Mouse (Mus musculus) spleen, adult 2 months (tissue): ENCODE data around the gene Gpr3. TPM values are rescaled to one million over a fixed set of nuclear protein-coding genes. Genes with fewer than 3 reads are reported as not detected.

Source experiments
- DNase-seq, 2 experiments: peaks; one replicate each; pipeline versions ENCODE4 v3.0.0 to v3.0.0-alpha.2; 2012 to 2021; ENCODE audit warnings: low spot score in 2 of 2, low read depth in 1 of 2
- H3K27ac ChIP-seq: fragments of 200-500 bp; 2 replicates; pipeline ENCODE4 v1.5.1; 2012; ENCODE audit warnings: low read length, inconsistent platforms; ENCODE audit not compliant: insufficient read depth
- H3K27me3 ChIP-seq: fragments of 200-500 bp; 2 replicates; pipeline ENCODE4 v1.6.1; 2012; ENCODE audit warnings: mild to moderate bottlenecking, moderate library complexity, low read length, inconsistent platforms; ENCODE audit not compliant: control insufficient read depth, insufficient read depth
- H3K36me3 ChIP-seq: fragments of 200-500 bp; 2 replicates; pipeline ENCODE4 v1.6.1; 2012; ENCODE audit warnings: mild to moderate bottlenecking, low read length, inconsistent platforms; ENCODE audit not compliant: control insufficient read depth, insufficient read depth
- H3K4me1 ChIP-seq: fragments of 200-500 bp; 2 replicates; pipeline ENCODE4 v1.6.1; 2011; ENCODE audit warnings: inconsistent platforms; ENCODE audit not compliant: control insufficient read depth, insufficient read depth, insufficient read length
- H3K4me3 ChIP-seq: fragments of 200-500 bp; 2 replicates; pipeline ENCODE4 v1.5.1; 2011; ENCODE audit warnings: mild to moderate bottlenecking, inconsistent platforms; ENCODE audit not compliant: insufficient read depth, insufficient read length; ENCODE audit errors: extremely low read depth
- CTCF ChIP-seq: fragments of 200-500 bp; IDR thresholded peaks from 2 replicates; pipeline ENCODE4 v1.5.1; 2011; ENCODE audit warnings: mild to moderate bottlenecking, inconsistent platforms; ENCODE audit not compliant: insufficient read depth, insufficient read length, insufficient replicate concordance; ENCODE audit errors: extremely low read depth
- POLR2A ChIP-seq: fragments of 200-500 bp; IDR thresholded peaks from 2 replicates; pipeline ENCODE4 v1.6.1; 2011; ENCODE audit warnings: low read depth, low read length, inconsistent platforms
- WGBS: fragments of 180-500 bp; shearing (Covaris S2); methylation state at CpG from one replicate; pipeline ENCODE4 v1.1.7; 2018; 5-methylcytosine and 5-hydroxymethylcytosine counted together
- polyA plus RNA-seq: library from polyadenylated mRNA; depleted of rRNA; stranded (reverse); fragments of >200 nt; gene quantifications from 2 replicates; pipeline ENCODE4 v1.2.3, GENCODE M21; 2012

The Gpr3 gene
- polyA plus RNA-seq, 1 experiment: 0.02 TPM

DNA sequence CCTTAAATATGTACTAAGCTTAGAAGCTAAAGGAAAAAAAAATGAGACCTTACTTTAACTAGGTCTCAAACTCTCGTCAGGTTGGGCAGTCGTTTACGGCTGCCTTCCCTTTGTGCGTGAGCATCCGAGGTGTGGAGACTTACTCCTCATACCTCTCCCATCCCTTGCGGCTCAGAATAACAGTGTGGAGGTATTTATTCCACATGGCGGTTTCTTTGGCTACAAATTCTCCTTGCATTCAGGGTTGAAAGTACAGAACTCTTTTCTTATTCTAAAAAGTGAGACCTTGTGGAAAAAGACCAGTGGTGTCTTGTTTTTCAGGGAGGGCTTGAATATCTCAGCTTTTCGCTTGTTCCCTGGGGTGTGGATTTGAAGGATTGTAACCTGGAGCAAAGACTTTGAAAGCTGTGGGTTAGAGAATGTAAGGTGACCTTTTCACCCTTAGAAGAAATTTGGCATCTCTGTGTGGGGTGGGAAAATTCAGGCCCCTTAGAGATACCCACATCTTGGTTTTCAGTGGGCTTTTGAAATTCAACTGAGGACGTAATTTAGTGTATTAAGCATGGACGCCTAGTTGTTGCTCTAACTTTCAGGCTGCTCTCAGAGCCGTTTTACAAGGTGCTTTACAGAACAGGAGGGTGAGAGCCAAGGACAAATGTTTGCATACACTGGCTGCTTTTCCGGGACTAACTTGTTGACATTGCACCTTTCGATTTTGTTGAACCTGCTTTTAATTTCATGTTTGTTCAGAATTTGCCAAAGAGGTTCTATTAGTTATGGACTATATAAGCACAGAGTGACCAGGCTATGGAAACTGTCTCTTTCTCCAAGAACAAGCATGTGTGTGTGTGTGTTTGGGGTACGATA, 28.1 kb downstream of the Gpr3 start:
- 85% methylated on average over 14 of the region's 14 CpGs for WGBS
- no peak for DNase-seq
- no peak for TF ChIP-seq POLR2A
- peaks cover 7% of the 10 kb centered on the region; the same call in 1 of the 2 replicates for H3K4me1 ChIP-seq
- H3K27ac ChIP-seq: peak overlapping the region; percentile 6; the same call in 1 of the 2 replicates
- no peak overlapping the region for H3K4me3 ChIP-seq
- H3K27me3 ChIP-seq: no peaks in the 10 kb centered on the region
- peaks cover 32% of the 10 kb centered on the region for H3K36me3 ChIP-seq

DNA sequence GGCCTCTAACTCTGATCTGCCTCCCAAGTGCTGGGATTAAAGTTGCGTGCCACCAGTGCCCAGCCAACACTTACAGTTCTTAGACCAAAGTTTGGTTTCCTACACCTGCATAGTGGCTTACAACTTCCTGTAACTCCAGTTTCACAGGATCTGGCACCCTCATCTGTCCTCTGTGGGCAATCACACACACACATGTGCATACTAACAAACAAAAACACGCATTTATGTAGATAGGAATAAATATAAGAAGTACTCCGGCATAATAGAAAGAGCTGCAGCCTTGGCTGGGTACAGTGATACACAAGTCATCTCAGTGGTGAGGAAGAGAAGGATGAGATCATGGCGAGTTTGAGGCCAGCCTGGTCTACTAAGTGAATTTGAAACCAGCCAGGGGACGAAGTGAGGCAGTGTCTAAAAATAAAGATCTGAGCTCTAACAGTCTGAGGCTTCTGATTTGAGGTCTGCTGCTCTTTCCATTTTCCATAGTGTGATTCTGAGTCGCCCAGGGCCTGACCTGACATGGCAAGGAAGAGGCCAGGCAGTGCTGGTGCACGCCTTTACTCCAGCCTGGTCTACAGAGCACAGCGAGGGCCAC, 29.8 kb downstream of the Gpr3 start:
- peaks cover 26% of the 10 kb centered on the region for H3K36me3 ChIP-seq
- 67% methylated on average over 8 of the region's 8 CpGs for WGBS

DNA sequence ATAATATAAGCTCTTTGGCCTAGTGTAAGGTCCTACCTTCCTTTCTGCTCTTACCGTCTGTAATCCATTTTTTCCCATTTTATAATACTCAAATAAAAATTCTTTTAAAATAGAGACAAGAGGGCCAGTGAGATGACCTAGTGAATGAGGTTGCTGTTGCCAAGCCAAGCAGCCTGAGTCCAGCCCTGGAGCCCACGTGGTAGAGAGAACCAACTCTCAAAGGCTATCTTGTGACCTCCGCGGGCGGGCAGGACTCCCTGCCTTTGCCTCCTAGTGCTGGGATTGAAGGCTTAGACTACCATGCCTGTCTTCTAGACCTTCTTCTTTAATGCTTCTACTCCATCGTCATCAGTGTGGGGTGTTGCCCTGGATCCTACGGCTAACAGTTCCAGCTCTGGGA, 33.1 kb downstream of the Gpr3 start:
- no peak for TF ChIP-seq CTCF
- TF ChIP-seq POLR2A: no peak
- DNase-seq: no peak
- H3K4me3 ChIP-seq: no peak overlapping the region
- no peaks in the 10 kb centered on the region for H3K27me3 ChIP-seq
- H3K4me1 ChIP-seq: peaks cover 16% of the 10 kb centered on the region
- 93% methylated on average over 7 of the region's 7 CpGs for WGBS
- peaks cover 11% of the 10 kb centered on the region for H3K36me3 ChIP-seq
- H3K27ac ChIP-seq: no peak overlapping the region

More for the DNA sequence above, 29.8 kb downstream of the Gpr3 start:
- Histone ChIP-seq H3K27me3 (no peaks in the 10 kb centered on the region), H3K27ac (no peak overlapping the region; the same call in 1 of the 2 replicates), H3K4me3 (no peak overlapping the region), H3K4me1 (peaks cover 7% of the 10 kb centered on the region; the same call in 1 of the 2 replicates)
- no peak for TF ChIP-seq POLR2A
- peak; percentile 2; the same call in 1 of the 2 replicates for TF ChIP-seq CTCF
- no peak for DNase-seq

DNA sequence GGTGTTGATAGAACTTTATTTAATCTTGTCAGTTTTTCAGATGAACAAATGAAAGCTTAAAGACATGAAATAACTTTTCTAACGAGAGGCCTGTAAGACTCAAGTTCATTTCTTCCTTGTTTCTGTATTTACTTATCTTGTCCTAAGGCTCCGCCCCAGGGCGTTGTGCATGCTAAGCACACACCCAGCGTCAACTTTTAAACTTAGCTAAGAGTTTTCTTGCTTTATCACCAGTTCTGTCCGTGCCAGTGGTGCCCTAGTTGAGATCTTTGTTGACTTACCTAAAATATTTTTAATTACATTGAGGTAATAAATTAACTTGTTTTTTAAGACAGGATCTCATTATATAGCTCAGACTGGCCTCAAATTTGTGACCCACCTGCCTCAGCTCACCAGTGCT, 34.0 kb downstream of the Gpr3 start:
- H3K27me3 ChIP-seq: no peaks in the 10 kb centered on the region
- no peak for DNase-seq
- 67% methylated on average over 5 of the region's 5 CpGs for WGBS
- H3K27ac ChIP-seq: peak overlapping the region; percentile 43; the same call in 1 of the 2 replicates
- H3K4me1 ChIP-seq: peaks cover 24% of the 10 kb centered on the region
- TF ChIP-seq POLR2A: no peak
- no peak overlapping the region for H3K4me3 ChIP-seq
- peaks cover 9% of the 10 kb centered on the region for H3K36me3 ChIP-seq

DNA sequence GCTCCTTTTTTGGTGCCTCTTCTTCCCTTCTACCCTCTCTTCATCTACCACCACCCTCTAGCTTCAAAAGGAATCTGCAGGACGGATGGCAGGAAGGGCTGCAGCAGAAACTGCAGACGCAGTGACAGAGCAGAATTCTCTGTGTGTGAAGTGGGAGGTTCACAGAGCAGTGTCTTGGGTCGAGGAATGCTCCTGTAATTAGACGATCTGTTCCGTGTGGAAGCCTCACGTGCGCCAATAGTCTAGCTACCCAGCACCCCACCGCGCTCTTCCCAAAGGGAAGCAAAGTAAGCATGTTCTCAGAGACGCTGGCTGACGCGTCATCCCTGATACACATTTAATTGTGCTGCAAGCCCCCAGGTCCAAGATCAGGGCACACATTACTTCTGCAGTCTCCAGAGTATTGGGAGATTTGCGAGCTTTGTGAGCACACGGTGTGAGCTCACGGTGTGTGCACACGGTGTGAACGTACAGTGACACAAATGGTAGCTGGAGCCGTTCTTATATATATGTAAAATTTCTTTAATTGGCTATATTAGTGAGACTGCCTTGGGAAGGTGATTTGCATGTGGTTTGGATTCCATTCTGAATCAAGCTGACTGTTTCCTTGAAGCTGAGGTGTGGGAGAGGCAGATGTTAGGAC, 35.5 kb downstream of the Gpr3 start:
- DNase-seq: no peak
- Histone ChIP-seq H3K4me1 (peaks cover 32% of the 10 kb centered on the region), H3K27ac (peak overlapping the region; percentile 45; the same call in 1 of the 2 replicates), H3K4me3 (no peak overlapping the region), H3K27me3 (no peaks in the 10 kb centered on the region), H3K36me3 (peaks cover 9% of the 10 kb centered on the region)
- WGBS: 61% methylated on average over 18 of the region's 18 CpGs
- TF ChIP-seq CTCF: no peak
- TF ChIP-seq POLR2A: no peak

DNA sequence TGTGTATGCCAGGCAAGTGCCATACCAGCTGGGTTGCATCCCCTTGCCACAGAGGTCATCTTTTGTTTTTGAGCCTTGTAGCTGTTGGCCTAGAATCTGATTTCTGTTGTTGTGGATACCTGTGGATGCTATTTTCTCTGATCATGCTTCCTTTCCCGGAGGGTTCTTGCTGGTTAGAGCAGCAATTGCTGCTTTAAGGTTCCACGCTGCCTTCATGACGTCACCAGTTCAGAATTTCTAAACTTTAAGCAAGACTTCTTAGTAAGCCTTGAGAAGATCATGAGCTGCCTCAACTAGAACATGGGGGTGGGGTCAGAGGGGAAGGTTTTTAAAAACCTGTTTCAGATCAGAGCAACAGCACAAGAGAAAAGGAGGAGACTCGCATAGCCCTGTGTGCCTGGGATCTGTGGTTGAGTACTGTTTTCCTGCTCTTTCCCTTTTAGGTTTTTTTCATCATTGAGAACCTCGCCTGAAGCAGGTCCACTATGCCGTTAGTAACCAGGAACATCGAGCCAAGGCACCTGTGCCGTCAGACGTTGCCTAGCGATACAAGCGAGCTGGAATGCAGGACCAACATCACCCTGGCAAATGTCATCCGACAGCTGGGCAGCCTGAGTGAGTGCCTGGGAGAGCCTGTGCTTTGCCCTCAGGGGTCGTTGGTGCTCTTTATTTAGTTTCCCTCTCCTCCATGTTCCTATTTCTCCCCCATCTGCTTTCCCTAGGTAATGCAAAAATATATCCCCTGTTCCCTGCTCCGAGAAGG, 36.2 kb downstream of the Gpr3 start:
- WGBS: 53% methylated on average over 14 of the region's 14 CpGs
- no peak for DNase-seq
- Histone ChIP-seq H3K27me3 (no peaks in the 10 kb centered on the region), H3K36me3 (peaks cover 9% of the 10 kb centered on the region), H3K4me1 (peaks cover 39% of the 10 kb centered on the region), H3K4me3 (no peak overlapping the region), H3K27ac (peak overlapping the region; percentile 30)
- TF ChIP-seq CTCF (no peak), POLR2A (no peak)
